Mouse (Mus musculus) liver, embryonic 14 days (tissue): ENCODE results near the gene Maf. TPM values are rescaled to one million over a fixed set of nuclear protein-coding genes. Genes with fewer than 3 reads are reported as not detected.

ENCODE experiments used
- polyA plus RNA-seq: library from polyadenylated mRNA; depleted of rRNA; stranded (reverse); fragments of >200 nt; gene quantifications from 2 replicates; pipeline ENCODE4 v1.2.3, GENCODE M21; 2012; rRNA removed

Gene Maf
- 2.9 and 3.4 TPM in 2 replicates for polyA plus RNA-seq

DNA sequence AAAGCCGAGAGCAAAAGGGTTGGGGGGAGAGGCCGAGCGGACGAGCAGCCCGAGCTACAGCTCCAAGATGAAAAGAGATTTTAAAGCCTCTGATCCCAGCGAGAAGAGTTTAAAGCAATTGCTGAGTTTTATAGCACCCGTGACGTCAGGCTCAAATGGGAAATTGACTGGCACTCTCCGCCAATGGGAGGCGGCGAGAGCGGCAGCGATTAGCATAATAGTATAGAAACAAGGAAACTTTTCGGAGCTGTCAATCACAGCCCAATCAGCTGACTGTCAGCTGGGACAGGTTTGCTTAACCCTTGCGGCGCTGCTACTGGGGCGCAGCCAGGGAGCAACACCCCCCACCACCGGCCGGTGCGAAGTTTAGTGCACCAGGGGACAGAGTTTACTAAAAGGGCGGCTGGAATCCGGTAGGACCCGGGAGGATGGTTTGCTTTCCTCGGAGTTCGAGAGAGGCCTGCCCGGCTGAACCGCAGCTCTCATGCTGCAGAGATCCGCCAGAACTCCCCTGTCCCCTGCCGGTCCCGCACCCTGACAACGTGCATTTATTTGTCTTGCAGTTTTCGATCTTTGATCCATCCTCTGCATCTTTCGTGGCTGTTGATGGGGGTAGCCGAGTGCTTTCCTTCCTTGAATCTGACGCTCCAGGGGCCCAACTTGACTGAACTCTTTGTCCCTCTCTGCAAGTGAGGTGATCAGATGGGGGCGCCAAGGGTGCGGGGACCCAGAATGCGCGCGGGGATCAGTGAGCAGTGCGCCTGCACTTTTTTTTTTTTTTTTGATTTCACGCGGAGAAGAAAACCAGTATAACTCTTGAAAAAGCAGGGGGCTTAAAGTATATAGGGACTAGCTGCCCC is at the start of gene Maf:
Gene Maf, minus strand, starts transcription at position 64 of the 860 bp plus-strand sequence.

